Mouse (Mus musculus): Measurements from ENCODE around the gene Zfp652.

DNA sequence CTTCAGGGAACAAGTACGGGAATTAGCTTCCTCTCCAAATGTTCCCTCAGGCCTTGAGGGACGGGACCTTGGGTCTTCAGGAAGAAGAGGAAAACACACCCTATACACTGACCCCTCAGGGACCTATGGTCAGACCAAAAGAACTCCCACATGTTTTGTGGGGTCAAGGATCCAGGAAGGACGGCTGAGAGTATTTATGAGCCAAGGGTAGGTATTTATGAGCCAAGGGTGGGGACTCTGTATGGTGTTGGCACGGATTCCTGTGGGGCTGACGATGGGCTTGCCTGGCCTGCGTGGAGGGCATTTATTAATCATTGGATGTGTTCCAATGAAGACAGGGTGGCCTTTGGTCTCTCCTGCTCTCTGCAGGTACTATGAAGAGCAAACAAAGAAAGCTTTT lies 124.0 kb downstream of the Zfp652 start:
- TF ChIP-seq CTCF (IDR thresholded peaks at IDR 0.05; ENCODE audit: insufficient read depth, low read depth, low read length) (no peak), POLR2A (IDR thresholded peaks at IDR 0.05; ENCODE audit: insufficient read depth, low read depth, low read length) (no peak)
